Mouse (Mus musculus) urinary bladder, adult 18-20 months (tissue): ENCODE results near the gene Hbq1a.
"Not testable (repeated sequence)": the region's sequence is repeated elsewhere in the genome, so short reads cannot be mapped to it uniquely, and the experiment has no call there.

ENCODE experiments used
- DNase-seq, 2 experiments: peaks; one replicate each; pipeline ENCODE4 v3.0.0; 2022; ENCODE audit warnings: low spot score in 2 of 2, mixed read lengths in 2 of 2

Gene Hbq1a

GRCm38 (mm10) chr11:32284582-32284981, 15.3 kb upstream of the Hbq1a start:
- not testable (repeated sequence) for DNase-seq

DNA sequence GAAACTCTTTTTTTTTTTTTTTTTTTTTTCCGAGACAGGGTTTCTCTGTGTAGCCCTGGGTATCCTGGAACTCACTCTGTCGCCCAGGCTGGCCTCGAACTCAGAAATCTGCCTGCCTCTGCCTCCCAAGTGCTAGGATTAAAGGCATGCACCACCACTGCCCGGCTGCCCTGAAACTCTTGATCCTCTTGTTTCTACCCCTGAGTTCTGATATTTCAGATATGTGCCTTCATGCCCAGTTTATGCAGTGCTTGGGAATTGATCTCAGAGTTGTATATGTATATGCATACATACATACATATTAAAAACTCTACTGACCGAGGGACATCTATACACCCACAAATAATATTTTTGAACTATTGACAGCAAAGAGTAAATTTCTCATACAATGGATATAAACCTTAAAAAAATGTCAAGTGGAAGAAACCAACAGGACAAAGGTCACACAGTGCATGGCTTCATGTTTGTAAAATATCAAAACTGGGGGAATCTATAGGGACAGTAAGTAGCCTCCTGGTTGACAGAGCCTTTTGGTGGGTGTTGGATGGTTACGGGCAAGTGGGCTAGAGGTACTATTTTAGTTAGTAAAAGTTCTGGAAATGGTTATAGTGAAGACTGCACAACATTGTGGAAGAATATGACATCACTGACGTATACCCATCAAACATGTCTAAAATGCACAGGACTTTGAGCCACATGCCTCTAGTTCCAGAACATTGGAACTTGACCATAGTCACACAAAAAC, 14.7 kb upstream of the Hbq1a start:
- no peak for DNase-seq

GRCm38 (mm10) chr11:32285887-32286286, 14.0 kb upstream of the Hbq1a start:
- DNase-seq = not testable (repeated sequence)

DNA sequence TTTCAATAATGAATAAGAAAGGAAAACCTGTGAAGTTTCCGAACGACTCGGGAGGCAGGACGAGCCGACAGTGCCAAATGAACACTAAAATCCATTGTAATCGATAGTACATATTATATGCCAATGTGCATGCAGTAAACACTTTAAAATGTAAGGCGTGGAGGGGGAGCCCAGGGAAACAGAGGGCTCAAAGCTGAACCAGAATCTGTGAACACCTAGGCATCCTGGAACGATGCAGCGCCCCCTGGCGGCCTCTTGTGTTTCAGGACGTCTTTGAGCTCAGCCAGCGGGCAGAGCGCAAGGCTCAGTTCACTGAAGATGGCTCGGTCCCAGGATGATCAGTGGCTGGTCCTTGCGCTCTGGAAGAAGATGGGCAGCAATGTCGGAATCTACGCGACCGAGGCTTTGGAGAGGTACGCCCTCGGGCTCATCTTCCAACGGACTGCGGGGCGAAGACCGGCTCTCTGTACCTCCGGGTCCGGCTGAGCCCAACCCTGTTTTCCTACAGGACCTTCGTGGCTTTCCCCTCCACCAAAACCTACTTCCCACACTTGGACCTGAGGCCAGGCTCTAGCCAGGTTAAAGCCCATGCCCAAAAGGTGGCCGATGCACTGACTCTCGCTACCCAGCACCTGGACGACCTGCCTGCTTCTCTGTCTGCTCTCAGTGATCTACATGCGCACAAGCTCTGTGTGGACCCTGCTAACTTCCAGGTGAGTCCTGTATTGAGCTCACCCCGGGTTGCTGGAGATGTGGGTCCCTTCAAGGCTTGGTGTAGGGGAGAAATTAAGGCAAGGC, 13.0 kb upstream of the Hbq1a start, which contains the start of gene Hbq1b:
Hbq1b (plus strand) TSS at position 271 of the 798 bp plus-strand sequence.
- peak; percentile 53 to 65 for DNase-seq

DNA sequence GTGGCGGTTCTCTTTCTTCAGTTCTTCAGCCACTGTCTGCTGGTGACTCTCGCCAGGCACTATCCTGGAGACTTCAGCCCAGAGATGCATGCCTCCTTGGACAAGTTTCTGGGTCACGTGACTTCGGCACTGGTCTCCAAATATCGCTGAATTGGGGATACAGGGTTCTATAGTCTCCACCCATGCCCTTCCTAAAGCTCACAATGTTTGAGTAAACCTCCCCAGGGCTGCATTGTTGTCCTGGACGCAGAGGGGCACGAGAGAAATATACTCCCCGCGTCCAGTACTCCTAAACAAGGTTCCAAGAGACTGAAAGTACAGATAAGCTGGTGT, 12.4 kb upstream of the Hbq1a start:
- DNase-seq = no peak

GRCm38 (mm10) chr11:32292819-32293218, 7.0 kb upstream of the Hbq1a start:
- not testable (repeated sequence) for DNase-seq

DNA sequence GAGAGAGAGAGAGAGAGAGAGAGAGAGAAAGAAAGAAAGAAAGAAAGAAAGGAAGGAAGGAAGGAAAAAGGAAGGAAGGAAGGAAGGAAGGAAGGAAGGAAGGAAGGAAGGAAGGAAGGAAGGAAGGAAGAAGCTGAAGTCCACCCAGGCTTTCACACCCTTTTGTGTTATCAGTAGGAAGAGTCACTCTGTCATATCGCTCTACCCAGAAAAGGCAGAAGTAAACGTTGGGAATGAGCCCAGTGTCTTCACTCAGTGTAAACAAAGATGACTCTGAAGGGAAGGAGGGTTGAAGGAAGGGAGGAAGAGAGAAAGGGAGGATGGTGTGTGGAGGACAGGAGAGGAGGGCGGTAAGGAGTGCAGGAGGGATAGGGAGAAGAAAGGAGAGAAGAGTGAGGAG, 6.4 kb upstream of the Hbq1a start:
- DNase-seq = not testable (repeated sequence)

GRCm38 (mm10) chr11:32296203-32296602, 3.7 kb upstream of the Hbq1a start, which contains the start of gene Hba-a2:
Hba-a2 (plus strand) TSS chr11:32296489.
- DNase-seq = not testable (repeated sequence)

GRCm38 (mm10) chr11:32297417-32297816, 2.5 kb upstream of the Hbq1a start:
- DNase-seq = not testable (repeated sequence)

- DNase-seq = no peak
Observed at GRCm38 (mm10) chr11:32297866-32298531, 1.9 kb upstream of the Hbq1a start.

DNA sequence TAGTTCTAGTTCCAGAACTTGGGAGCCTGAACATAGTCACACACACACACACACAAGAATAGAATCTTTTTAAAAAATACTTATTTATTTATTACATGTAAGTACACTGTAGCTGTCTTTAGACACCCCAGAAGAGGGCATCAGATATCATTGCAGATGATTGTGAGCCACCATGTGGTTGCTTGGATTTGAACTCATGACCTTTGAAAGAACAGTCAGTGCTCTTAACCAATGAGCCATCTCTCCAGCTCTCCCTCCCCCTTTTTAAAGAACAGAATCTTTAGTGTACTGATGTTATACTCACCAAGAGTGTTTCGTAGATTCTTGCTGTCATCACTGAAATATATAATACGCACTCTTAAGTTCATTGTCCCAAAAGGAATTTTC, 1.3 kb upstream of the Hbq1a start:
- DNase-seq = no peak

GRCm38 (mm10) chr11:32300279-32301267, 704 bp downstream of the Hbq1a start:
- DNase-seq = no peak

GRCm38 (mm10) chr11:32301506-32301905, 1.6 kb downstream of the Hbq1a start:
- DNase-seq = no peak

DNA sequence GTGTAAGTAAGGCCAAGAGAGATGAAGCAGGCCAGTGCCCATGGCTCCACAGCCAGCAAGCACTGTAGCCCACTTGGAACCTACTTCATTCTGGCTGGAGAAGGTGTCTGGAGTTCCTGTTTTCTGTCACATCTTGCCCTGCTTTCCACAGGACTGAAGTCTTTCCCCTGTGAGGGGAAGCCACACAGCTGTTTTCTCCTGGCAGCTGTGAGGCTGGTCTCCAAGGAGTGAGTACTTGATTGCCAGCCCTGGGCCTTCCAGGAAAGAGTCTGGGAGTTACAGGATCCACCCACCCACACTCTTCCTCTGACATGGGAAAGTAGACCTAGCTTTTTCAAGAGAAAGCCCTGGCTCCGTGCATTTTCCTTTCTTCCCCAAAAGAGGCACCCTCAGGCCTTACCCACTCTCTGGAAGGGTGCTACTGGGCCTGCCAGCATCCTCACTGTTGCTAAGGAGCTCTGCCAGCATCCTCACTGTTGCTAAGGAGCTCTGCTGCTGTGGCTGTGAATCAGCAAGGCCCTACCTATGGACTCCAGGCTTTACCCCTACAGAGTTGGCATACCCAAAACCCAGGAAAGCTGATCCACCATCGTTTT, 3.1 kb downstream of the Hbq1a start:
- no peak for DNase-seq

- no peak for DNase-seq
Observed at GRCm38 (mm10) chr11:32303455-32303854, 3.6 kb downstream of the Hbq1a start.

- DNase-seq = no peak
Observed at GRCm38 (mm10) chr11:32307006-32307405, 7.1 kb downstream of the Hbq1a start.

GRCm38 (mm10) chr11:32309446-32309845, 9.6 kb downstream of the Hbq1a start:
- no peak for DNase-seq

GRCm38 (mm10) chr11:32309928-32310327, 10.1 kb downstream of the Hbq1a start:
- DNase-seq = no peak

GRCm38 (mm10) chr11:32316009-32316408, 16.1 kb downstream of the Hbq1a start:
- no peak for DNase-seq

DNA sequence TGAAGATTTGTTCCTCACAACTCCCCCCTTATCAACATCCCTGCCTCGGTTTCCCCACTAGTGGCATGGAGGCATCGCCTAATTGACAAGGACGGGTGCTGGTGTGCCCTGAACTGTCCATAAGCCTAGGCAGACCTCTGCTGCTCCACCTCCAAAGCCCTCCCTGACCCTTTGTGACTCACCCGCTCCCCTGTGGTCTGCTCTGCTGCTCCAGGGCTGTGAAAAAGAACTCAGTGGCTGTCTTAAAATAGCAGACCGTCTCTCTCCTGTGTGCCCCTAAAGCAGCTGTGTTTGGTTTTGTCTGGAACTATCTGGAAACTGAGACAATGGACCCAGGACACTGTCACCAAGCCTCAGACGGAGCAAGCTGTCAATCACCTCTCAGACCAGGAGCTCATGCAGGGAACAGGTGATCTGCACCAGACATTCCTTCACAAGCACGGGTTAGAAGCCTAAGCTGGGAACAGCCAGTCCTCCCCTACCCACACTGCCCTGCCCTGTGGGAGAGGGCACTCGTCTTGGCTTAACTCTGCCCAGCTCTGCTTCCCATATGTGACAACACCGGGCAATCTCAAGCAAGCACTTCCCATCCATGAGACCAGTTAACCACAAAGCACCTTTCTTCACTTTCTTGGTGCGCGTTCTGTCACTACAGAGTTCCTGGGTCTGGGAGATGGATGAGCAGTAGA, 20.8 kb downstream of the Hbq1a start:
- no peak for DNase-seq
